Mouse (Mus musculus) layer of hippocampus, adult 9-11 months (tissue): Measurements from ENCODE around the gene Ccdc182.

ENCODE experiments used
- DNase-seq: peaks from one replicate; pipeline ENCODE4 v3.0.0; 2022

Gene Ccdc182

GRCm38 (mm10) chr11:88281428-88282119 is 12.3 kb upstream of the Ccdc182 start:
- DNase-seq: no peak

- DNase-seq: no peak
These were observed 11.3 kb upstream of the Ccdc182 start for GRCm38 (mm10) chr11:88282516-88282915.

- no peak for DNase-seq
These were observed 7.8 kb upstream of the Ccdc182 start for GRCm38 (mm10) chr11:88286019-88286418.

- DNase-seq: no peak
These were observed 5.5 kb upstream of the Ccdc182 start for GRCm38 (mm10) chr11:88288400-88288799.

- no peak for DNase-seq
These were observed 5.0 kb upstream of the Ccdc182 start for GRCm38 (mm10) chr11:88288805-88289340.

GRCm38 (mm10) chr11:88291245-88291644 is 2.6 kb upstream of the Ccdc182 start:
- no peak for DNase-seq

GRCm38 (mm10) chr11:88291688-88292087 is 2.2 kb upstream of the Ccdc182 start:
- DNase-seq: no peak

GRCm38 (mm10) chr11:88294394-88294710 is 494 bp downstream of the Ccdc182 start:
- no peak for DNase-seq

- no peak for DNase-seq
These were observed 1.4 kb downstream of the Ccdc182 start for GRCm38 (mm10) chr11:88295298-88295697.

GRCm38 (mm10) chr11:88297526-88297925 is 3.7 kb downstream of the Ccdc182 start:
- DNase-seq: no peak

GRCm38 (mm10) chr11:88299345-88299744 is 5.5 kb downstream of the Ccdc182 start:
- DNase-seq: no peak

GRCm38 (mm10) chr11:88301619-88302018 is 7.8 kb downstream of the Ccdc182 start:
- DNase-seq: no peak

GRCm38 (mm10) chr11:88305759-88306158 is 11.9 kb downstream of the Ccdc182 start:
- DNase-seq: no peak

- no peak for DNase-seq
These were observed 14.0 kb downstream of the Ccdc182 start for GRCm38 (mm10) chr11:88307616-88308543.

GRCm38 (mm10) chr11:88309059-88309700 is 15.3 kb downstream of the Ccdc182 start:
- DNase-seq: no peak

- no peak for DNase-seq
These were observed 16.9 kb downstream of the Ccdc182 start for GRCm38 (mm10) chr11:88310773-88311172.

- DNase-seq: no peak
These were observed 17.7 kb downstream of the Ccdc182 start for GRCm38 (mm10) chr11:88311606-88312005.

- DNase-seq: no peak
These were observed 19.7 kb downstream of the Ccdc182 start for GRCm38 (mm10) chr11:88313512-88313911.

GRCm38 (mm10) chr11:88314471-88314870 is 20.6 kb downstream of the Ccdc182 start:
- no peak for DNase-seq

- no peak for DNase-seq
These were observed 21.5 kb downstream of the Ccdc182 start for GRCm38 (mm10) chr11:88315393-88315792.

- DNase-seq: no peak
These were observed 25.0 kb downstream of the Ccdc182 start for GRCm38 (mm10) chr11:88318850-88319249.

GRCm38 (mm10) chr11:88327016-88327415 is 33.2 kb downstream of the Ccdc182 start:
- DNase-seq: no peak

- no peak for DNase-seq
These were observed 35.1 kb downstream of the Ccdc182 start for GRCm38 (mm10) chr11:88328813-88329595.
